Mouse (Mus musculus) neural tube, embryonic 11.5 days (tissue): ENCODE data around the gene Spaca4. TPM values are rescaled to one million over a fixed set of nuclear protein-coding genes. Genes with fewer than 3 reads are reported as not detected.

Experiments
- ATAC-seq: fragments of 200-750 bp; cut with Nextera tagmentation; 2 replicates; pipeline ENCODE4 v1.8.0; 2017; ENCODE audit warnings: moderate number of reproducible peaks, mild to moderate bottlenecking, moderate TSS enrichment, moderate library complexity; ENCODE audit not compliant: insufficient read depth, low FRiP score, low TSS enrichment
- DNase-seq: peaks from one replicate; pipeline ENCODE4 v3.0.0-alpha.2; 2015; ENCODE audit warnings: low spot score
- H3K27ac ChIP-seq: fragments of 300-500 bp; sonication (generic); 2 replicates; pipeline ENCODE4 v1.5.1; 2014; ENCODE audit warnings: low read depth, mild to moderate bottlenecking, low read length
- H3K27me3 ChIP-seq: fragments of 300-500 bp; sonication (generic); 2 replicates; pipeline ENCODE4 v1.6.1; 2014; ENCODE audit warnings: mild to moderate bottlenecking, low read length, mixed read lengths; ENCODE audit not compliant: control insufficient read depth, insufficient read depth
- H3K36me3 ChIP-seq: fragments of 300-500 bp; sonication (generic); 2 replicates; pipeline ENCODE4 v1.6.1; 2014; ENCODE audit warnings: mild to moderate bottlenecking, low read length, moderate library complexity, mixed read lengths; ENCODE audit not compliant: control insufficient read depth, insufficient read depth
- H3K4me1 ChIP-seq: fragments of 300-500 bp; sonication (generic); 2 replicates; pipeline ENCODE4 v1.6.1; 2014; ENCODE audit warnings: low read length, mixed read lengths; ENCODE audit not compliant: control insufficient read depth, insufficient read depth
- H3K4me2 ChIP-seq: fragments of 300-500 bp; sonication (generic); 2 replicates; pipeline ENCODE4 v1.6.1; 2014; ENCODE audit warnings: low read depth, mild to moderate bottlenecking, moderate library complexity
- H3K4me3 ChIP-seq: fragments of 300-500 bp; sonication (generic); 2 replicates; pipeline ENCODE4 v1.5.1; 2014; ENCODE audit warnings: low read depth, low read length
- H3K9ac ChIP-seq: fragments of 300-500 bp; sonication (generic); 2 replicates; pipeline ENCODE4 v1.6.1; 2014; ENCODE audit warnings: mild to moderate bottlenecking, low read length
- H3K9me3 ChIP-seq: fragments of 300-500 bp; sonication (generic); 2 replicates; pipeline ENCODE4 v1.6.1; 2016; ENCODE audit warnings: low read length; ENCODE audit not compliant: control insufficient read depth
- WGBS: fragments of 180-500 bp; shearing (Covaris S2); extraction: QIAGEN DNeasy Blood & Tissue Kit; methylation state at CpG from one replicate; pipeline ENCODE4 v1.1.7; 2014; 5-methylcytosine and 5-hydroxymethylcytosine counted together
- polyA plus RNA-seq: library from polyadenylated mRNA; unstranded; fragments of >200 nt; fragmentation: Nextera tagmentation; extraction: Ambion mirVana; gene quantifications from 2 replicates; pipeline ENCODE4 v1.2.1, GENCODE M21; 2014

Gene Spaca4
- polyA plus RNA-seq, 1 experiment from 2014 or later, result not detected

DNA sequence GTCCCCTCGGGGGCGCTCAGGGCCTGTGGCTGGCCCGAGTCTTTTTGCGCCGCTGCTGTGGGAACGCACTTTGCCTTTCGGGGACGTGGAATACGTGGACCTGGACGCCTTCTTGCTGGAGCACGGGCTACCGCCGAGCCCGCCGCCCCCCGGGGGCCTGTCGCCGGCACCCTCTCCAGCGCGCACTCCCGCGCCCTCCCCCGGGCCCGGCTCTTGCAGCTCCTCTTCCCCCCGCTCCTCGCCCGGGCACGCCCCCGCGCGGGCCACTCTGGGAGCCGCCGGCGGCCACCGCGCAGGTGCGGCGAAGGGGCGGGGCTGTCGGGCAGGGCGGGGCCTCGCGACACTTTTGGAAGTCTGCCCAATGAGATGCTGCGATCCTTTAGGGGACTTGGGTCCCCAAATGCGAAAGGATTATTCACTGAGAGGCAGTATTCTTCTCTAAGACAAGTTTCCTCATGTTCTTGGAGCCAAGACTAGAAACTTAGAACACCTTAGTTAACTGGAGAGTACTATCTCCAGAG, 18.8 kb downstream of the Spaca4 start:
- H3K27me3 ChIP-seq, result no peaks in the 10 kb centered on the region

GRCm38 (mm10) chr7:45705873-45706281, 19.7 kb downstream of the Spaca4 start:
- Histone ChIP-seq H3K27me3 (no peaks in the 10 kb centered on the region), H3K4me2 (peak overlapping the region; percentile 98), H3K9ac (peak overlapping the region; percentile 62), H3K4me3 (peak overlapping the region; percentile 52), H3K9me3 (no peaks in the 10 kb centered on the region), H3K4me1 (peaks cover 52% of the 10 kb centered on the region), H3K27ac (no peak overlapping the region), H3K36me3 (peaks cover 2% of the 10 kb centered on the region; the same call in 1 of the 2 replicates)
- 0% methylated on average over 7 of the region's 7 CpGs for WGBS
- ATAC-seq, result no peak
- peak; percentile 68 for DNase-seq

More for the DNA sequence above, 18.8 kb downstream of the Spaca4 start:
- Histone ChIP-seq H3K9me3 (no peaks in the 10 kb centered on the region), H3K9ac (peak overlapping the region; percentile 62), H3K36me3 (peaks cover 4% of the 10 kb centered on the region; the same call in 1 of the 2 replicates), H3K4me3 (peak overlapping the region; percentile 52), H3K27ac (0 out of 2 replicates have a peak overlapping the region, but pooled peaks have one; percentile 0), H3K4me1 (peaks cover 49% of the 10 kb centered on the region), H3K4me2 (peak overlapping the region; percentile 98)
- ATAC-seq (no peak), DNase-seq (peak; percentile 85)
- under 1% methylated on average over 41 of the region's 45 CpGs for WGBS

DNA sequence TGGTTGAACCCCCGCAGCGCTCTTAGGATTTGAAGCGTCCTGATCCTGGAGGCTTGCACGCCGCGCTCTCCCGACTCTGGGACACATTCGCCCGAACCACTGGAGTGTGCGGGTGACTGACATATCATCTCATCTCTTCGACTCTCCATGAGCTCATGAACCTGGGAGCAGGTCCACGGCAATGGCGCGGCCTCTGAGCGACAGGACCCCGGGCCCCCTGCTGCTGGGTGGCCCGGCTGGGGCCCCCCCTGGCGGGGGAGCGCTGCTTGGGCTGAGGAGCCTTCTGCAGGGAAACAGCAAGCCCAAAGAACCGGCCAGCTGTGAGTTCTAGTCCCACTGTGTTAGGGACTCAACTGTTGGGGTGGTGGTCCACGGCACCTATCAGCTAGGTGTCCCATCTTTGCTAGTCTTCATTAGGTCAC, 20.2 kb downstream of the Spaca4 start:
- under 1% methylated on average over 21 of the region's 21 CpGs for WGBS
- no peak for ATAC-seq
- Histone ChIP-seq H3K9me3 (no peaks in the 10 kb centered on the region), H3K36me3 (no peaks in the 10 kb centered on the region), H3K9ac (peak overlapping the region; percentile 20; the same call in 1 of the 2 replicates), H3K27ac (peak overlapping the region; percentile 58; the same call in 1 of the 2 replicates), H3K4me1 (peaks cover 53% of the 10 kb centered on the region), H3K4me3 (peak overlapping the region; percentile 52), H3K4me2 (peak overlapping the region; percentile 98), H3K27me3 (peaks cover under 1% of the 10 kb centered on the region)
- DNase-seq, result peak; percentile 42

- no peaks in the 10 kb centered on the region for H3K36me3 ChIP-seq
- H3K27me3 ChIP-seq, result peaks cover 6% of the 10 kb centered on the region
- H3K27ac ChIP-seq, result peak within 1 kb of the TSS; percentile 70
- WGBS, result under 1% methylated on average over 36 of the region's 36 CpGs
- H3K4me1 ChIP-seq, result peaks cover 58% of the 10 kb centered on the region
- no peaks in the 10 kb centered on the region for H3K9me3 ChIP-seq
- DNase-seq, result peak; percentile 99
- H3K4me2 ChIP-seq, result peak within 1 kb of the TSS; percentile 98
- peak within 1 kb of the TSS; percentile 52 for H3K4me3 ChIP-seq
- ATAC-seq, result peak; percentile 83
- peak within 1 kb of the TSS; percentile 46 for H3K9ac ChIP-seq
These were observed 20.7 kb downstream of the Spaca4 start, which contains the start of gene Dbp for GRCm38 (mm10) chr7:45704730-45705442. Dbp (plus strand) TSS chr7:45705088.

GRCm38 (mm10) chr7:45704046-45704559, 21.5 kb downstream of the Spaca4 start:
- Histone ChIP-seq H3K9ac (peak overlapping the region; percentile 46), H3K4me2 (peak overlapping the region; percentile 98), H3K4me1 (peaks cover 51% of the 10 kb centered on the region), H3K27me3 (peaks cover 13% of the 10 kb centered on the region), H3K4me3 (peak overlapping the region; percentile 28), H3K27ac (peak overlapping the region; percentile 70), H3K9me3 (no peaks in the 10 kb centered on the region), H3K36me3 (no peaks in the 10 kb centered on the region)
- peak; percentile 42 for ATAC-seq
- peak; percentile 79 for DNase-seq
- 2% methylated on average over 13 of the region's 13 CpGs for WGBS

DNA sequence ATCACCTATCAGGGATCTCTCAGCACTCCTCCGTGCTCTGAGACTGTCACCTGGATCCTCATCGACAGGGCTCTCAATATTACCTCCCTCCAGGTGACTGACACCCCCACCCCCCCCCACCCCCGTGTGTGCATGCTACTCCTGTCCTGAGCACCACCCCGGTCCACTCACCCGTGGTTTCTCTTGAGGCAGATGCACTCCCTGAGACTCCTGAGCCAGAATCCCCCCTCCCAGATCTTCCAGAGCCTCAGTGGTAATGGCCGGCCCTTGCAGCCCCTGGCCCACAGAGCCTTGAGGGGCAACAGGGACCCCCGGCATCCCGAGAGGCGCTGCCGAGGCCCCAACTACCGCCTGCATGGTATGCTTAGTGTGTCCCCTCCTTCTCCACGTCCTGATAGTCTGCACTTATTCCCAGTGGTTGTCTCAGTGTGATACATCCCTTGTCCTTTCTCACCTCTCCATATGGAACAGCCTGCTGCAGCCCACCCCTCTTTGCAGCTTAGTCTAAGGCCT, 22.0 kb downstream of the Spaca4 start:
- H3K27ac ChIP-seq, result peak overlapping the region; percentile 70
- peaks cover 46% of the 10 kb centered on the region for H3K4me1 ChIP-seq
- no peaks in the 10 kb centered on the region for H3K36me3 ChIP-seq
- H3K9me3 ChIP-seq, result no peaks in the 10 kb centered on the region
- WGBS, result 44% methylated on average over 12 of the region's 12 CpGs
- DNase-seq (no peak), ATAC-seq (no peak)
- peak overlapping the region; percentile 28 for H3K4me3 ChIP-seq
- peak overlapping the region; percentile 98 for H3K4me2 ChIP-seq
- H3K9ac ChIP-seq, result peak overlapping the region; percentile 46
- peaks cover 15% of the 10 kb centered on the region for H3K27me3 ChIP-seq

GRCm38 (mm10) chr7:45702809-45703520, 22.6 kb downstream of the Spaca4 start:
- Histone ChIP-seq H3K4me2 (peak overlapping the region; percentile 98; the same call in 1 of the 2 replicates), H3K27ac (no peak overlapping the region), H3K4me1 (peaks cover 40% of the 10 kb centered on the region), H3K9ac (no peak overlapping the region; the same call in 1 of the 2 replicates), H3K4me3 (no peak overlapping the region), H3K27me3 (peaks cover 17% of the 10 kb centered on the region), H3K9me3 (no peaks in the 10 kb centered on the region), H3K36me3 (no peaks in the 10 kb centered on the region)
- DNase-seq (no peak), ATAC-seq (no peak)
- 87% methylated on average over 17 of the region's 17 CpGs for WGBS

DNA sequence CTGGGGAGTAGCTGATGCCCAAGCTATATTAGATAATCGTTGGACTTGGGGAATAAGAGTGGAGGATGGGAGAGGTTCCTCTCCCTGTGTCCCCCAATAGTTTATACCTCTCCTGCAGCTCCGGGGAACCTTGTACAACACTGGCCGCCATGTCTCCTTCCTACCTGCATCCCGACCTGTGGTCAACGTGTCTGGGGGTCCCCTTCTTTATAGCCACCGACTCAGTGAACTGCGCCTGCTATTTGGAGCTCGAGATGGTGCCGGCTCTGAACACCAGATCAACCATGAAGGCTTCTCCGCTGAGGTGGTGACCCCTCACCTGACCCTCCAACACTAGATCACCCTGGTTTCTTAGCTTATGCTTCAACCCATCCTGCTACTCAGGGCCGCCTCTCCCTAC, 23.3 kb downstream of the Spaca4 start:
- no peak overlapping the region for H3K27ac ChIP-seq
- no peak overlapping the region for H3K4me2 ChIP-seq
- WGBS, result 90% methylated on average over 11 of the region's 11 CpGs
- no peaks in the 10 kb centered on the region for H3K9me3 ChIP-seq
- H3K4me3 ChIP-seq, result no peak overlapping the region
- H3K27me3 ChIP-seq, result peaks cover 17% of the 10 kb centered on the region
- H3K9ac ChIP-seq, result no peak overlapping the region
- no peak for DNase-seq
- peaks cover 33% of the 10 kb centered on the region for H3K4me1 ChIP-seq
- H3K36me3 ChIP-seq, result no peaks in the 10 kb centered on the region
- no peak for ATAC-seq
